Mouse (Mus musculus) cerebellum, postnatal 36 days (tissue): ENCODE results near the gene Arl16.

Source experiments
- DNase-seq, 2 experiments: peaks; one replicate each; pipeline ENCODE4 v3.0.0; 2021 to 2022; ENCODE audit warnings: mixed read lengths in 2 of 2

The Arl16 gene

DNA sequence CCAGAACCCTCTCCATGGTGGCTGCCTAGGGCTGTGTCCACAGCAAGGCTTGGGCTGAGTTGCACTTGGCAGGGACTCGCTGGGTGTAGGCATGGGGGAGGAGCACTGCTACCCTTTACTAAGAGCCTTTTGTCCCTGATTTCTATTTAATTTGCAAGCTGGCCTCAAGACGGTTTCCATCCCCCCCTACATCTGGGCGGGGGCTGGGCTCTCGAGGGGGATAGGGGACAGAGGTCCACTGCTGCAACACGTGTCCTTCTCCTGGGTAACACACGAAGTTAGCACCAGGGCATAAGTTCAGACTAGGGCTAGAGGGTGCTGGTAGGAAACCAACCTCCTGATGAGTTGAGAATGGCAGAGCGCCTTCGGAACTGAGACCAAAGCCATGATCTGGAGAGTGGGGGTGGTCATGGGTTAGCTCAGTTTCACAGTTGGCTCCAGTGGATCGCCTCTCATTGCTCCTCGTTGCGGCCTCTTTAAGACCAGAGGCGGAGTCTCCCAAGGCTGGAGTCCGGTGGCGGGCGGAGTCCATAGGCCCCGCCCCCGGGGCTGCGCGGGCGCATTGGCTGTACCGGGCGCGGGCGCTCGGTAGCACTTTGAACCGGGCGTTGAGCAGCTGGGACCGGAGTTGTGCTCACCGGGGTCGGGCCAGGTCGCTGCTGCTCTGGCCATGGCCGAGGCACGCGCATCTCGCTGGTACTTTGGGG lies 24.1 kb upstream of the Arl16 start, which contains the start of gene Slc25a10:
Gene Slc25a10, plus strand, starts transcription at position 524 of the 707 bp plus-strand sequence.
- DNase-seq = peak; percentile 82 to 87

DNA sequence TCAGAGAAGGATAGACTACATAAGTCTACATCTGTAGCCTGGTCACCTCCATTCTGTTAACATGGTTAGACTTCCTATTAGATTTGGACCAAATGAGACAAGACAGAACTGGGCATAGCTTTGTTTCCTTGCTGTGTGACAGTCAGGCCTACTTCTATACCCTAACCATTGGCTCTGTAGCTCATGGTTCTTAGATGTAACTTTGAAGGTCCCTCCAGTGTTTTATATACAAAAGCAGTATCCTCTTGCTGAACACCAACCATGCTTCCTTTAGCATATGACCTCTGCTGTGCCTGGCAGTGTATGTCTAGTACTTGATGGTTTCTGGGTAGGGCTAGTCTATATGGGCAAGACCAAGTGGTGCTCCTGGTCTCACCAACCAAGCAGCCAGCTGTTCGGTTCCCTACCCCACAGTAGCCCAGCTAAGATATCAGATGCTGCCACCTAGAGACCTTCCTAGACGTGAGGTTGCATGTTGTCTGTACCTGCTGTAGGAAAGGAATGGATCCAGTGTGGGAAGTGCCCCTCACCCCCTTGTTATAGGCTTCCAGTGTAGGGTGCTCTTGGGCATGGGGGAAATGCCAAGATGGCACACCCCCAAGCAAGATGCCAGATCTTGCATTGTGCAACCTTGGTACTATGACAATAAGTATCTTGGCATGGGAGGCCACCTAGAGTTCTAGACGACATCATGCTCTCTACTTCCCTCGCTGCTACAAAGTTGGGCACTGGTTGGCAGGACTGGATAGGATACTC lies 23.1 kb upstream of the Arl16 start:
- DNase-seq = no peak

DNA sequence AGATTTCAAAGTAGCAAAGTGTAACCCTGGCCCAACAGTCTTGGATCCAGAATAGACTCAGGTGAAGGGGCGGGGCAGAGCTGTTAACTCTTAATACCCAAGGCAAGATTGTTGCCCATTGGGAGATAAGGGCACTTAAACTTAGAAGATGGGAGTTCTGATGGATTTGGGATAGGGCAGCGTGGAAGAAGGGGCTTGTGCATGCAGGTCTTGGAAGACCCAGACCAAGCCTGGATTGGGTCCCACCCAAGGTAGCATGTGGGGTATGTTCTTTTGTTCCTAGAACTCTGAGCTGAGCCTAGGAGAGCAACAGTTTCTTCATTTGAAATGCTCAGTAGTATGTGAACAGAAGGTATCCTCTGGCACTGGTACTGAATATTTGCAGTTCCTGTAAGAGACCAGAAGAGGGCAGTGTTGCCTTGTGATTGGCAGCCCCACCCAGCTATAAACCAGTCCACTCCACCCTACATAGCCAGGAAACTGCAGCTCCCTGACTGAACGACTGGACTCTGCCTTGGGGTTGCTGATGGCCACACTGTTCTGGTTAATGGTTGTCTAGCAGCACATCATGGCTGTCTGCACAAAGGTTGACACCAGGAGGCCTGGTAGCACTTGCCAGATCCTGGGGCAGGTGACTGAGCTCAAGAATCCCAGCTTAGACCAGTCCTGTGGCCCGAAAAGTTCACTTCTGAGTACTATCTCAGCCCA lies 21.8 kb upstream of the Arl16 start:
- peak; percentile 68 to 72 for DNase-seq

DNA sequence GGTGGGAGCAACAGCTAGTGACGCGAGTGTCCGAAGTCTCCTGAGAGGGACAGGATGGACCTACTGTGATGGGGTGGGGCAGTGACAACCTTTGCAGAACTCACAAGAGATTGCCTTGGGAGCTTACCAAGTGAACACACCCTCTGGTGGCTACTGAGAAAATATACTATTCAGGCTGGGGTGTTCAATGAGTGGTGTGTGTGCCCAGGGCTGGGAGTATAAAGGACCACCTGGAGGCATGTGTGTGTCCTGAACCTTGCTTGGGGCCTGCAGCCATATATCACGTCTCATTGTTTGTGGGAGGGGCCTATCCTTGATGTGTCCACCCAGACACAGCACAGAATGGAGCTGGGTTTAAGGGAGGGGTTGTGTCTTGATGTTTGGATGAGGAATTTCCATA lies 21.1 kb upstream of the Arl16 start:
- no peak for DNase-seq

DNA sequence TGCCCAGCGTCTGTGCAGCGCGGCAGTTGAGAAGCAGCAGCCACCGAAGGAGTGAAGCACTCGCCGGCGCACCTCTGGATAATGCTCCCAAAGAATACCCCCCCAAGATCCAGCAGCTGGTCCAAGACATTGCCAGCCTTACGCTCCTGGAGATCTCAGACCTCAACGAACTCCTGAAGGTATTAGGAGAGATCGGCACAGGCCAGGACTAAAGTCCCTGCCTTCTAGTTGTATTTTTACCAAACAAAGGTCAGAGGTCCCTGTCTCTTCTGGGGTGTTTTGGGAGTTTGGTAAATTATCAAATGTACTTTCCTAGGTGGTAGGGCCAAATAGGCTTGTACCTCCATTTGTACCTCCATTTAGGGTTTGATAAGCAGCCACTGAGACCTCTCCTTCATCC lies 17.8 kb upstream of the Arl16 start:
- no peak for DNase-seq

DNA sequence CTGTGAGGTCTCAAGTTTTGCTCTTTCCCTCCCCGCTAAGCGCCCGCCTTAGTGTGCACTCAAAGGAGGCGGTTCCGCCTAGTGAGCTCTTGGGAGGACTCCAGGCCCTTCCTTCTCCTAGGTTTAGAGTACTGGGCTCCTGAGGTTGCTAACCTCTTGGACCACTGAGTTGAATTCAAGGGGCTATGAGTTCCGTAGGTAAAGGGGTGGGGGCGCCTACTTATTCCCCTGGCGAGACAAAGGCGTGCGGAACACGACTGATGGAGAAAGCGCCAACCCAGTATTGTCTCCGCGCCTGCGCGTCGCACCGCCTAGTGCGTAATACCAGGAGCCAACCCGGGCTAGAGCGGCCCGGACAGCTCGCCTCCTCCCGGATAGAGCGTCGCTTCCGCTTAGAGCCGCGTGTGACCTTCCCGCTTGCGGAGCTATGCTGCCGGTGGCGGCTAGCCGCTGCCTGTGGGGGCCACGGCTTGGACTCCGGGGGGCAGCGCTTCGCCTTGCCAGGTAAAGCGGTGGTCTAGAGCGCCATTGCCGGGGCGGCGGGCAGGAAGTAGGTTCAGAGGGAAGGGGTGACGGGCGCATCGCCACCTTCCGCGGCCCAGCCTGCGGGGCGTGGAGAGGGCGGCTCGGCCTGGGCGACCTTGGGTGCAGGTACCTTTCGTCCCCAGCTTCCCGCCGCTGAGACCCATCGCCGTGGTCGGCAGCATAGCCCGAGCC lies 17.0 kb upstream of the Arl16 start, which contains the start of gene Mrpl12:
Gene Mrpl12, plus strand, starts transcription at position 349 of the 717 bp plus-strand sequence.
- DNase-seq = peak; percentile 89 to 92

DNA sequence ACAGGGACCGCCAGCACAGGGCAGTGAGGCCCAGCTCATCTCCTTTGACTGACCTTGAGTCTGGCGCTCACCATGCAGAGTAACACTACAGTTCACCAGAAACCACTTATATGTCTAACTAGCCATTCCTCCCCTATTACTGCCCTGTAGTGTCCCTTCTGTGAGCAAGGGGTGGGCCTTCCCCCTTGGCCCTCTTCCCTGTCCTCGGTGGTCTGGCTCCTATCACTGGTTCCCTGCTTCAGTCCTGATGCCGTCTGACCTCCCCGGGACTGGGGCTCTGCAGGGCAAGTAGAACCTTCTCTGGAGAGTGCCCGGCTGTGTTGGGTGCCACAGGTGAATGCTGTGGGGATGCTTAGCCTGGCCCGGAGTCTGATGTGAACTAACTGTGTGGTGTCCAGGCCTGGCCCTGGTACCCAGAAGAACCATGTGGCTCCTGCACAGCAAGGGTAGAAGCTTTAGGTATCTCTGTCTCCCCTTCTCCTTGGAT lies 16.1 kb upstream of the Arl16 start:
- DNase-seq = no peak

DNA sequence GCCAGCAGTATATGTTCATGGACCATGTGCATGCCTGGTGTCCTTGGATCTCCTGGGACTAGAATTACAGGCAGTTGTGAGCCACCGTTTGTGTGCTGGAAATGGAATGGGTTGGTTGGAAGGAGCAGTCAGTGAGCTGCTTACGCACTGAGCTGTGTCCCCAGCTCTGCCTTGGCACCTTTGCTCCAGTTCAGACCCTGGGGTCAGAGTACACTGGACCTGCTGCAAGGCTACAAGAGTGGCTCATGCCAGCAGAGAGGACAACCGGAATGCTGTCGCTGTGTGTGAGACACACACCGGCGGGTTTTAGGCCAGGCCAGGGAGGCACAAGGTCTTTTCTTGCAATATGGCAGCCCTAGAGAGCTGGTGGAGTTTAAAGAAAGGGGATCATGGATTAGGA lies 4.6 kb upstream of the Arl16 start:
- DNase-seq = no peak

DNA sequence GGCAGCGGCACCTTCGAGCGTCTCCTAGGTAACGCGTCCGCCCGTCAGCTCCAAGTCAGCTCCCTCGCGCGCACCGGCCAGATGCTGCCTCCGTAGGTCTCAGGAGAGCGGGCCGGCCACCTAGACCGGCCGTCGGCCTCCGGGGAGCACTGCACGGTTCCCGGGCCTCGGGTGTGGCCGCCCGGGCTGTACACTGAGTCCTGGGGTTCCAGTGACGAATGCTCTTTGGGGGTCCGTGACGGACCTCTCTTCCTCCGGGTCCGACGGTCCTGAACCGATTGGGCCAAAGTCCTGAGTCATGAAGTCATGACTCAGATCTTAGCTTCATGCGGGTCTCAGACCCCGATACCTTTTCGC lies 307 bp upstream of the Arl16 start:
- no peak for DNase-seq

DNA sequence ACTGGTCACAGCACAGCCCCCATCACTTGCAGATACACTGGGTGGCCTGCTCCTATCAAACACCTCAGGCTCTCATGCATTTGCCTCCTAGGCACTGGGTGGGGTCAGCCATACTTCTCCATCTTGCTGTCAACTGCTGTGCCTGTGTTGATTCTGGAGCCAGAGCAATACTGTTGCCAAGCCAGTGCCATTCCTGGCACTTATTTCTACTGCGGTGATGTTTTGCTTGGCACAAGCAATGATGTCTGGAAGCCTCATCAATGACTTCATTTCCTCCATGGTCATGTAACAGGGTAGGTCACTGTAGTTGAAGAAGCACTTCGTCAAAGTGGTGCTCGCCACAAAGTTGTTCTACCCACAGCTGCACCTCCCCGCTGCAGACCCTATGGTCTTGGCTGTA lies 1.9 kb downstream of the Arl16 start:
- no peak for DNase-seq

DNA sequence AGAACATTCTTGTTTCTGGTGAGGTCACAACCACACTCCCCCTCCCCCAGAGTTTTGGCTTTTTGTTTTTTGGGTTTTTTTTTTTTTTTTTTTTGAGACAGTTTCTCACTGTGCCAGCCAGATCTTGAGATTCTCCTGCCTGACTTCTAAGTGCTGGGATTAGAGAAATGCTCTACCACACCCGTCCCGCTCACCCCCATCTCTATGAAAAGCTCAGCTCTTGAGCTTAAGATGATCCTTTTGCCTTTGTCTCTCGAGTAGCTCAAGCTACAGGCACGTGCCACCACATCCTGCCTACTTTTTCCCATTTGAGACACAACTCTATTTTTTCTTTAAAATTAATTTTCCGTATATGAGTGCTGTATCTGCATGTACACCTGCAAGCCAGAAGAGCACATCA lies 3.0 kb downstream of the Arl16 start:
- no peak for DNase-seq

DNA sequence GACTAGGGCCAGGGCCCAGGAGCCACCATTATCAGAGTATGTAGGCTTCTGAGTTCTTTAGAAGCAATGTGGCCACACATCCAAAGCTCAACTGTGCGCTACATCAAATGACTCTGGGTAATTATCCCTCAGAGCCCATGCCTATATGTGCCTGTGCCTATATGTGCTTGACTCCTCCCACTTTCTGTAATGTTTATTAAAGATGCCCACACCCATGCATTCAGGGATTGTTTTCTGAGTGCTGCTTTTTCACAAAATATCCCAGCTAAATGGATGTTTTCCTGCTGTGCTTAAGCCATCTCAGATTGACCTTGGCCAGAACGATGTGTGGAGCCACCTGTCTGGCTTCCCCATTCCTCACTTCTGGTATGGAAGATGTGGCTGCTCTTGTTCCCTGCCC lies 3.9 kb downstream of the Arl16 start:
- no peak for DNase-seq

DNA sequence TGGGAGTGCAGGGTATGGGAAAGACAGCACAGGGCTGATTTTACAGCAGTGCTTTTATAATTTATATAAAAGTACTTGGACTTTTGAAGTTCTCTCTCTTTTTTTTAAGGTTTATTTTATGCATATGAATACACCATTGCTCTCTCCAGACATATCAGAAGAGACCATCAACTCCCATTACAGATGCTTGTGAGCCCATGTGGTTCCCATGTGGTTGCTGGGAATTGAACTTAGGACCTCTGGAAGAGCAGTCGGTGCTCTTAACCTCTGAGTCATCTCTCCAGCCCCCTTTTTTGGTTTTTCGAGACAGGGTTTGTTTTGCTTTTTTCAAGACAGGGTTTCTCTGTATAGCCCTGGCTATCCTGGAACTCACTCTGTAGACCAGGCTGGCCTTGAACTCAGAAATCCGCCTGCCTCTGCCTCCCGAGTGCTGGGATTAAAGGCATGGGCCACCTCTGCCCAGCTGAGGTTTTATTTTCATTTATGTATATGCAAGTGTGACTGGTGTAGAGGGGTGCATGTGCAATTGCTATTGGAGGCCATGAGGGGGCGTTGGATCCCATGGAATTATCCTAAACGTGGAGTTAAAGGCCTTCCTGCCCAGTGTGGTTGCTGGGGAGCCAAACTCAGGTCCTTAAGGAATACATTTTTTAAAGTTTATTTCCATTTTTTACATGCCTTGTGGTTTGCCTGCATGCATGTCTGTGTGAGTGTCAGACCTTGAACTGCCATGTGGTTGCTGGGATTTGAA lies 8.4 kb downstream of the Arl16 start:
- no peak for DNase-seq

DNA sequence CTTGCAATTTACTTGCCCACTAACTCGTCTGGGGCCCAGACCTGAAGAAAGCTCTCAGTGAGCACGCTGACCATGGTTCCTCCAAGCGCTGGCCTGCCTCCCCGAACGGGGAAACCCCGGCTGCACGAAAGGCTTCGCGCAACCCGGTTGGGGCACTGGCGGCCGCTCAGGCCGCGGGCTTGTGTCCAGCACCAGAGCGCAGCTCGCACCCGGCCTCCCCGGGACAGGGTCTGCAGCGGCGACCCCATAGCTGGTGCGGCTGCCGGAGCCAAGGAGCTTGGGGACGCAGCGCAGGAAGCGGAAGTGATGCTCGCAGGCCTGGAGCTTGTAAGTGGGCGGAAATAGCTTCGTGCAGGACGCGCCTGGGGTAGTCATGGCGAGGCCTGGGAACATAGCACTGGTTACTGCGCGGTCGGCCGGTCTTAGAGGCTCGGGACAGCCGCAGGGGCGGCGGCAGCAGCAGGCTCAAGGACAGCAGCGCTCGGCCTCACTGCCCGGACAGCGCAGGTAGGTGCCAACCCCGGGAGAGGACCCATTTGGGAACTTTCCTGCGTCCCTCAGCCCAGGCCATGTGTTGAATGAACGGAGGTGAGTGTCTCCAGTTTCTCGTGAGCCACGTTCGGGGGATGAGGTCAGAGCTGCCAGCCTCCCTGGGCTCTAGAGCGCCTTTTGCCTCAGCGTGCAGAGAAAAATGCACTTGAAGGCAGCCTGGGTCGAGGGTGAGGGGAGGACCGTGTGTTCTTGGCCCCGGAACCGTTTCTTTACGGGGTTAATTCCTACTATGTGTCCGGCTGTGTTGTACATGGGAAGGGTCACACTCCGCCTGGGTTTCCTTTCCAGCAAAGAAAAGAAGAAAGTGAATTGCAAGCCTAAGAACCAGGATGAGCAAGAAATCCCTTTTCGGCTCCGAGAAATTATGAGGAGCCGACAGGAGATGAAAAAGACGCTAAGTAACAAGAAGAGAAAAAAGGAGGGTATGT lies 9.3 kb downstream of the Arl16 start, which contains the start of the genes Oxld1 and Ccdc137:
Gene Oxld1, minus strand, starts transcription at position 297 of the 980 bp plus-strand sequence.
Gene Ccdc137, plus strand, starts transcription at position 344 of the 980 bp plus-strand sequence.
- peak; percentile 73 to 74 for DNase-seq

DNA sequence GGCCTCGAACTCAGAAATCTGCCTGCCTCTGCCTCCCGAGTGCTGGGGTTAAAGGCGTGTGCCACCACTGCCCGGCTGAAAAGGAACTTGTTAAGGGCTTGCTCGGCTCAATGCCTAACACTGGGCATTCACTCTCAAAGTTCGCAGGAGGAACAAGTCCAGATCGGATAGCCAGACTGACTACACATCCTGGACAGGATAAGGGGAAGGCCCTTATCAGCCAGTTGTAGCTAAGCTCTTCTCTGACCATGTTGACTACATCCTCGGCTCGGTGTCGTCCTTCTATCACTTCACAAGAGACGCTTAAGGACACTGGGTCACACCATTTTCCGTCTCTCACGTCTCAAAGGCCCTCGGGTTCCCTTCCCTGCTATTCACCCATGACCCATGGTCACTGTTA lies 10.0 kb downstream of the Arl16 start:
- no peak for DNase-seq

DNA sequence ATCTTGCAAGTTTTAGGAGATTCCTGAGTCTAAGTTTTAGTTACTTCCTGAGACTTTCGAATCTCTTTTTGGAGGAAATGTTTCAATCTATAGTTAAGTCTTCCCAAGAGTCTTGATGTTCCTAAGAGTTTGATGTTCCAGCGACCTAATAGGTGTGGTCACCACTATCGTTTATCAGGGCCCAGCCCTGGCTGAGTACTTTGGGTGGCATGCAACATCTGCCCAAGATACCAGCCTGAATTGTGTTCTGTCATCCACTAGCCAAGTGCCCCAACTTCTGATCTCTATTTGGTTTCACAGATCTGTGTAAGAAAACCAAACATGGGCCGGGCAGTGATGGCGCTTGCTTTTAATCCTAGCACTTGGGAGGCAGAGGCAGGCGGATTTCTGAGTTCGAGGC lies 12.0 kb downstream of the Arl16 start:
- DNase-seq = no peak

DNA sequence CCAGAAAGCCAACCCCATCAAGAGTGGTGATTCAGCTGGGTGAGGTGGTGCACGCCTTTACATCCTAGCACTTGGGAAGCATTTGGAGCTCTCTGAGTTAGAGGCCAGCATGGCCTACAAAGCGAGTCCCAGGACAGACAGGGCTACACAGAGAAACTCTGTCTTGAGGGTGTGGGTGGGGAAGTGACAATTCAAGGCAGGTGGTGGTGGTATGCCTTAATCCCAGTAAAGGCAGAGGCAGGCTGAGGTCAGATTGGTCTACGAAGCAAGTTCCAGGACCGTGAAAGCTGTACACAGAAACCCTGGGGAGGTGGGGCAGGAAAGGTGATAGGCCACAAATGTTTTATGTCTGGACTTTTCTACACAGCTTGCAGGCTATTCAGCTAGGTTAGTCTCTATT lies 12.4 kb downstream of the Arl16 start:
- DNase-seq = no peak

DNA sequence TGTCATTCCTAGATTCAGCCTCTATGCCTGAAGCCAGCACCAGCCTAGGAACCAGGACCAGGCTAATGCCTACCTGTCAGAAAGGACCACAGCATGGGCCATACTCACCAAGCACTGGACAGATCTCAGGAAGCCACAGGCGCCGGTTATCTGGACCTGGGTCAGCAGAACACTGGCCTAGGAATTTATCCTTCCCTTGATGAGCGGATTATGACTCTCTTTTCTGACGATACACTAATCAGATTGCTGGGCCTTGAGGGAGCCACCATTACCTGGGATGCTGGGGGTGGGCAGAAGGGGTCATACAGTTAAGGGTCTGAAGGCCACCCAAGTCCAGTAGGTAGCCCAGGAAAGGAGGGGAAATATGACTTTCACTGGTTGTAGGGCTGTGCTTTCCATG lies 14.1 kb downstream of the Arl16 start, which contains the start of gene Pde6g:
Gene Pde6g, minus strand, starts transcription at position 195 of the 400 bp plus-strand sequence.
- no peak for DNase-seq

DNA sequence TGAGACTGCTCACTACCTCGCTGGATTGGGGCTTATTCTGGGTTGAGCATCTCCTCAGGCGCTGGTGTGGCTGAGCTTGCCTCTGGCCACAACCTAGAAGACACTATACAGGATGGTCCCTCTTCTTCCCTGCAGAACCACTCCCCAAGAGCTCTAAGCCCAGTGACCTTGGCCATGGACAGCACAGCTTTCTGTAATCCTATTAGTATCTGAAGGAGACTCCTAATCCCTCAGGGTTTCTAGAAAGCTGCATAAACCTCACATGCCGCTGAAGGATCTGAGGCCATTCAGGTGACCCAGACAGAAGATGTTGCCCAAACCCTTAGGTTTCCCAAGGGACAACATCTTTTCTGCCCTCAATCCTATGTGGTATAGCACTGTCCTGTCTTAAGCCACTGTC lies 15.2 kb downstream of the Arl16 start:
- no peak for DNase-seq

DNA sequence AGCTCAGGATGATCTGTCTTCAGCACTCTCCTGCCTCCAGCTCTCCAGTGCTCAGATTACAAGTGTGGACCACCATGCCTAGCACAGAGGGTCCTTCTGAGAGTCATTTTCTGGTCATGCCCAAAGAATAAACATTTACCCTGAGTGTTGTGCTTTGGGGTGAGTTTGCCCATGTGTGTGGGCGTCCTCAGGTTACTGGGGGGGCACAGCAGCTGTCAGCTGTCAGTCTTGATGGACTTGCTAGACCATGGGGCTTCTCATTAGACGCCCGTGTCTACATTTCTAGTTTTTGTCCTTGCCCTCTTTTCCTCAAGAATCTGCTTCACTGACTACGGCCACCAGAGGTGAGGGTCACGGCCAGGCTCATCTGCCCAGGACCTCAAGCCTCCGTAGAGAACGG lies 20.2 kb downstream of the Arl16 start:
- DNase-seq = no peak

DNA sequence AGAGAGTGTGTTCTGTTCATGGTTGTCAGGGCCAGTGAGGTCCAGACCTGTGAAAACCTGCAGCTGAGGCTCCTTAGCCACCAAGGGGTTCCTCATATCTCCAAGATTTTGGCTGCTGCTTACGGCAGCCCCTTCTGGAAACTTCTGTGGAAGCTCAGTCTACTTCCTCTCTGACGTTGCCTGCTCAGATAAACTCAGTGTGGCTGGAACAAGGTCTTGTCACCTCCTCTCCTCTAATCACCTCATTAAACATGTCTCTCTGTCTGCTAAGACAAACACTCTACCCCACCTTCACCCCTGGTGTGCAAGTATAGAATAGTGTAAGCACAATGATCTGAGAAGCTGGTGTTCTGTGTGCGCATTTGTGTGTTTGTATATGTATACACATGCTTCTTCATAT lies 21.9 kb downstream of the Arl16 start:
- no peak for DNase-seq
